Mouse (Mus musculus): ENCODE measurements at regions not wholly inside any gene's neighbourhood (a gene's known extent, or its start where the extent isn't known, plus 50 kb on each side); places are given as distances from the start of the nearest gene placed in this dataset.

- no peak for DNase-seq
Measured at GRCm38 (mm10) chr19:6644871-6645270, 102.0 kb upstream of the Slc22a12 start.

- DNase-seq = no peak
Measured at GRCm38 (mm10) chr19:6639681-6640080, 96.8 kb upstream of the Slc22a12 start.

GRCm38 (mm10) chr19:6633400-6633799 lies 90.6 kb upstream of the Slc22a12 start:
- DNase-seq = no peak

- DNase-seq = no peak
Measured at GRCm38 (mm10) chr19:6631817-6632216, 89.0 kb upstream of the Slc22a12 start.

- DNase-seq = no peak
Measured at GRCm38 (mm10) chr19:6630613-6630940, 87.7 kb upstream of the Slc22a12 start.

- no peak for DNase-seq
Measured at GRCm38 (mm10) chr19:6629911-6630612, 87.2 kb upstream of the Slc22a12 start.

- no peak for DNase-seq
Measured at GRCm38 (mm10) chr19:6625574-6625973, 82.7 kb upstream of the Slc22a12 start.

- peak; percentile 43 to 65 for DNase-seq
Measured at GRCm38 (mm10) chr19:6621023-6621422, 78.2 kb upstream of the Slc22a12 start.

- DNase-seq = peak; percentile 64 to 80
Measured at GRCm38 (mm10) chr19:6619546-6619945, 76.7 kb upstream of the Slc22a12 start.

- no peak for DNase-seq
Measured at GRCm38 (mm10) chr19:6616659-6617058, 73.8 kb upstream of the Slc22a12 start.

GRCm38 (mm10) chr19:6612441-6612840 lies 69.6 kb upstream of the Slc22a12 start:
- no peak for DNase-seq

- DNase-seq = no peak
Measured at GRCm38 (mm10) chr19:6611921-6612320, 69.1 kb upstream of the Slc22a12 start.

GRCm38 (mm10) chr19:6610715-6611114 lies 67.9 kb upstream of the Slc22a12 start:
- no peak for DNase-seq

- DNase-seq = no peak
Measured at GRCm38 (mm10) chr19:6610051-6610450, 67.2 kb upstream of the Slc22a12 start.

GRCm38 (mm10) chr19:6607501-6607900 lies 64.7 kb upstream of the Slc22a12 start:
- DNase-seq = no peak

GRCm38 (mm10) chr19:6606667-6607066 lies 63.8 kb upstream of the Slc22a12 start:
- DNase-seq = no peak

GRCm38 (mm10) chr19:6604702-6605101 lies 61.9 kb upstream of the Slc22a12 start:
- peak; percentile 40 to 70 for DNase-seq

GRCm38 (mm10) chr19:6600873-6601530 lies 58.2 kb upstream of the Slc22a12 start:
- peak in 1 of 2 experiments; percentile 2 for DNase-seq

GRCm38 (mm10) chr19:6599281-6599680 lies 56.4 kb upstream of the Slc22a12 start:
- DNase-seq = no peak

GRCm38 (mm10) chr19:6598186-6598585 lies 55.4 kb upstream of the Slc22a12 start:
- DNase-seq = peak in 1 of 2 experiments; percentile 49

- DNase-seq = peak in 1 of 2 experiments; percentile 4
Measured at GRCm38 (mm10) chr19:6595801-6596200, 53.0 kb upstream of the Slc22a12 start.

Data from cerebellum, postnatal 25 days (tissue).